Mouse (Mus musculus) lung, adult 2 months (tissue): ENCODE results near the gene Gm9945. TPM values are rescaled to one million over a fixed set of nuclear protein-coding genes. Genes with fewer than 3 reads are reported as not detected.

Experiments
- DNase-seq: peaks from one replicate; pipeline ENCODE4 v3.0.0; 2022
- H3K4me1 ChIP-seq: fragments of 200-500 bp; 2 replicates; pipeline ENCODE4 v1.6.1; 2011; ENCODE audit warnings: low read length; ENCODE audit not compliant: control insufficient read depth, insufficient read depth
- H3K4me3 ChIP-seq: fragments of 200-500 bp; replicated peaks from 2 replicates; pipeline ENCODE3; 2011; ENCODE audit warnings: low read depth, mild to moderate bottlenecking, control low read depth, low read length; ENCODE audit errors: extremely low read depth
- CTCF ChIP-seq: fragments of 200-500 bp; IDR thresholded peaks from 2 replicates; pipeline ENCODE4 v1.5.1; 2011; ENCODE audit warnings: mild to moderate bottlenecking, low read length, control low read depth; ENCODE audit not compliant: insufficient read depth
- POLR2A ChIP-seq: fragments of 200-500 bp; IDR thresholded peaks from 2 replicates; pipeline ENCODE4 v1.6.1; 2011; ENCODE audit warnings: low read depth, mild to moderate bottlenecking, control low read depth, low read length, borderline replicate concordance; ENCODE audit errors: extremely low read depth
- WGBS: fragments of 180-500 bp; shearing (Covaris S2); methylation state at CpG from one replicate; pipeline ENCODE4 v1.1.7; 2018; 5-methylcytosine and 5-hydroxymethylcytosine counted together
- polyA plus RNA-seq: library from polyadenylated mRNA; depleted of rRNA; stranded (reverse); fragments of >200 nt; gene quantifications from 2 replicates; pipeline ENCODE4 v1.2.3, GENCODE M21; 2012

The Gm9945 gene
- polyA plus RNA-seq, 1 experiment, result not detected

- no peaks in the 10 kb centered on the region for H3K4me1 ChIP-seq
- TF ChIP-seq POLR2A, result no peak
- TF ChIP-seq CTCF, result no peak
- WGBS, result 64% methylated on average over 7 of the region's 7 CpGs
- no peak for DNase-seq
- no peak overlapping the region for H3K4me3 ChIP-seq
Measured at GRCm38 (mm10) chr11:53477833-53478232, 2.1 kb upstream of the Gm9945 start.

GRCm38 (mm10) chr11:53478383-53479170, 1.4 kb upstream of the Gm9945 start:
- TF ChIP-seq CTCF (no peak), POLR2A (no peak)
- Histone ChIP-seq H3K4me3 (no peak overlapping the region), H3K4me1 (no peaks in the 10 kb centered on the region)
- DNase-seq, result no peak
- 8% methylated on average over 79 of the region's 79 CpGs for WGBS

- no peak for DNase-seq
- H3K4me3 ChIP-seq, result peak overlapping the region; percentile 47
Measured at GRCm38 (mm10) chr11:53479171-53479782, 689 bp upstream of the Gm9945 start.

GRCm38 (mm10) chr11:53481088-53481730, 1.2 kb downstream of the Gm9945 start:
- no peak for TF ChIP-seq CTCF
- no peak for DNase-seq
- 73% methylated on average over 4 of the region's 4 CpGs for WGBS
- Histone ChIP-seq H3K4me3 (no peak overlapping the region), H3K4me1 (no peaks in the 10 kb centered on the region)

More at GRCm38 (mm10) chr11:53479171-53479782, 689 bp upstream of the Gm9945 start:
- TF ChIP-seq CTCF (no peak), POLR2A (no peak)
- no peaks in the 10 kb centered on the region for H3K4me1 ChIP-seq
- WGBS, result 2% methylated on average over 62 of the region's 62 CpGs

- no peak overlapping the region for H3K4me3 ChIP-seq
- no peak for DNase-seq
- TF ChIP-seq CTCF (no peak), POLR2A (no peak)
- WGBS, result 55% methylated on average over 9 of the region's 9 CpGs
- no peaks in the 10 kb centered on the region for H3K4me1 ChIP-seq
Measured at GRCm38 (mm10) chr11:53483159-53483891, 3.4 kb downstream of the Gm9945 start.

- no peaks in the 10 kb centered on the region for H3K4me1 ChIP-seq
- TF ChIP-seq CTCF, result peak; percentile 46; the same call in 1 of the 2 replicates
- no peak for TF ChIP-seq POLR2A
- 46% methylated on average over 3 of the region's 3 CpGs for WGBS
Measured at GRCm38 (mm10) chr11:53485719-53486118, 5.8 kb downstream of the Gm9945 start.

GRCm38 (mm10) chr11:53486351-53486750, 6.4 kb downstream of the Gm9945 start:
- Histone ChIP-seq H3K4me3 (no peak overlapping the region), H3K4me1 (no peaks in the 10 kb centered on the region)
- TF ChIP-seq POLR2A, result no peak
- no peak for TF ChIP-seq CTCF
- DNase-seq, result no peak
- 76% methylated on average over 3 of the region's 3 CpGs for WGBS

More at GRCm38 (mm10) chr11:53485719-53486118, 5.8 kb downstream of the Gm9945 start:
- H3K4me3 ChIP-seq, result no peak overlapping the region
- DNase-seq, result no peak

- 18% methylated on average over 27 of the region's 27 CpGs for WGBS
- Histone ChIP-seq H3K4me3 (no peak overlapping the region), H3K4me1 (no peaks in the 10 kb centered on the region)
- peak; percentile 36 for DNase-seq
- TF ChIP-seq CTCF, result no peak
Measured at GRCm38 (mm10) chr11:53486822-53487594, 7.0 kb downstream of the Gm9945 start.

GRCm38 (mm10) chr11:53489007-53489406, 9.0 kb downstream of the Gm9945 start:
- WGBS, result 99% methylated on average over 5 of the region's 5 CpGs
- Histone ChIP-seq H3K4me1 (no peaks in the 10 kb centered on the region), H3K4me3 (no peak overlapping the region)
- DNase-seq, result no peak
- TF ChIP-seq POLR2A, result no peak
- no peak for TF ChIP-seq CTCF
